Mouse (Mus musculus) CD4-positive helper T cell, adult 2 months (primary cell): Measurements from ENCODE around the gene Cd59b.

ENCODE experiments used
- DNase-seq: peaks from one replicate; pipeline ENCODE4 v3.0.0-alpha.2; 2012; ENCODE audit warnings: low read depth, missing footprints, low spot score

Gene Cd59b

GRCm38 (mm10) chr2:104069704-104070185, at the start of gene Cd59b:
Gene Cd59b, plus strand, starts transcription at chr2:104069849.
- peak; percentile 56 for DNase-seq

- DNase-seq = no peak
These were observed 46.6 kb upstream of the Cd59b start for GRCm38 (mm10) chr2:104023096-104023495.

- no peak for DNase-seq
These were observed 45.0 kb upstream of the Cd59b start for GRCm38 (mm10) chr2:104024656-104025055.

- DNase-seq = peak; percentile 82
These were observed 42.1 kb upstream of the Cd59b start, which contains the start of gene Fbxo3 for GRCm38 (mm10) chr2:104027458-104028138. Gene Fbxo3, plus strand, starts transcription at chr2:104027721.

GRCm38 (mm10) chr2:104028139-104028723, 41.4 kb upstream of the Cd59b start, which contains the start of gene 4931422A03Rik:
Gene 4931422A03Rik, minus strand, starts transcription at chr2:104028361.
- no peak for DNase-seq

GRCm38 (mm10) chr2:104029074-104029473, 40.6 kb upstream of the Cd59b start:
- DNase-seq = no peak

GRCm38 (mm10) chr2:104030381-104030780, 39.3 kb upstream of the Cd59b start:
- no peak for DNase-seq

- DNase-seq = no peak
These were observed 37.6 kb upstream of the Cd59b start for GRCm38 (mm10) chr2:104032056-104032455.

GRCm38 (mm10) chr2:104034832-104035472, 34.7 kb upstream of the Cd59b start:
- peak; percentile 31 for DNase-seq

- no peak for DNase-seq
These were observed 34.1 kb upstream of the Cd59b start for GRCm38 (mm10) chr2:104035595-104035994.

GRCm38 (mm10) chr2:104036316-104036715, 33.3 kb upstream of the Cd59b start:
- no peak for DNase-seq

- DNase-seq = no peak
These were observed 31.4 kb upstream of the Cd59b start for GRCm38 (mm10) chr2:104038236-104038635.

GRCm38 (mm10) chr2:104041632-104042031, 28.0 kb upstream of the Cd59b start:
- peak; percentile 6 for DNase-seq

- DNase-seq = no peak
These were observed 26.9 kb upstream of the Cd59b start for GRCm38 (mm10) chr2:104042766-104043165.

GRCm38 (mm10) chr2:104043624-104044478, 25.8 kb upstream of the Cd59b start:
- DNase-seq = no peak

GRCm38 (mm10) chr2:104044479-104045080, 25.1 kb upstream of the Cd59b start:
- DNase-seq = no peak

- no peak for DNase-seq
These were observed 11.3 kb upstream of the Cd59b start for GRCm38 (mm10) chr2:104058381-104058780.

- no peak for DNase-seq
These were observed 10.7 kb upstream of the Cd59b start for GRCm38 (mm10) chr2:104058954-104059353.

GRCm38 (mm10) chr2:104059786-104060185, 9.9 kb upstream of the Cd59b start:
- no peak for DNase-seq

GRCm38 (mm10) chr2:104060996-104061395, 8.7 kb upstream of the Cd59b start:
- DNase-seq = no peak

- DNase-seq = no peak
These were observed 7.0 kb upstream of the Cd59b start for GRCm38 (mm10) chr2:104062665-104063064.
